Mouse (Mus musculus): Measurements from ENCODE around the gene Pdgfb. TPM values are rescaled to one million over a fixed set of nuclear protein-coding genes. Genes with fewer than 3 reads are reported as not detected.

Gene Pdgfb
- polyA plus RNA-seq, 1 experiment from 2014 or later, result 2.2 TPM

DNA sequence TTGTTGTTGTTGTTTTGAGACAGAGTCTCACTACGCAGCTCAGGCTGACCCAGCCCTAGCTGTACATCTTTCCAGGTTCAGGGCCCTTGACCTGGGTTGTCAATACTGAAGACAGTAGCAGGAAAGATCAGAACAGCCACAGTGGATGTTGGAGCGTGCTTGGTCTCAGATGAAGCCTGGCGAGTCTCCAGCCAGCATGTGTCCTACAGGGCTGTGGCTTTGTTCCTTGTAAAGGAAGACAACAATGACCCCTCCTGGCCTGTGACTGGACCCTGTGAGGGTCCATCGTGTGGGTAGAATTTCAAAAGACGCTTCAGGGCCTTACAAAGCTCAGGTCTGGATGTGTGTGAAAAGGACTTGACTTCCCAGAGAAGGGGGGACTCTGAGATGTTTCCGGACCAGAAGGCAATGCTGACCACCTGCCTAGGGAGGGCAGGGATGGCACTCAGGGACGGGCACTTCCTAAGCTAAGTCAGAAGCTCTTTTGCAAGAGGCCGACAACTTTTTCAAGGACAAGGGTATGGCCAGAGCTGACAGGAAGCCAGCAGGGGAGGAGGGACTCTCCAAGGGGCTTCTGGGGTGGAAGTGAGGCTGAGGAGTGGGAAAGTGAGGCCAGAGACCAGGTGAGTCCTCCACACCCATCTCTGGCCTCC, 38.7 kb upstream of the Pdgfb start:
- Histone ChIP-seq H3K4me1 (ENCODE audit: control insufficient read depth, insufficient read depth, low read length) (peaks cover 3% of the 10 kb centered on the region; the same call in 1 of the 2 replicates), H3K9ac (ENCODE audit: low read length) (no peak overlapping the region), H3K36me3 (ENCODE audit: control insufficient read depth, insufficient read depth, low read length) (no peaks in the 10 kb centered on the region), H3K4me3 (ENCODE audit: low read depth, low read length) (no peak overlapping the region), H3K27me3 (ENCODE audit: control insufficient read depth, insufficient read depth, low read length) (no peaks in the 10 kb centered on the region), H3K4me2 (ENCODE audit: low read depth) (no peak overlapping the region), H3K9me3 (ENCODE audit: control insufficient read depth, low read length) (no peaks in the 10 kb centered on the region), H3K27ac (ENCODE audit: low read depth, low read length) (no peak overlapping the region)
- 71% methylated on average over 8 of the region's 8 CpGs for WGBS
- DNase-seq (ENCODE audit: low spot score), result no peak
- no peak for ATAC-seq (ENCODE audit: insufficient read depth, low FRiP score, low TSS enrichment)

DNA sequence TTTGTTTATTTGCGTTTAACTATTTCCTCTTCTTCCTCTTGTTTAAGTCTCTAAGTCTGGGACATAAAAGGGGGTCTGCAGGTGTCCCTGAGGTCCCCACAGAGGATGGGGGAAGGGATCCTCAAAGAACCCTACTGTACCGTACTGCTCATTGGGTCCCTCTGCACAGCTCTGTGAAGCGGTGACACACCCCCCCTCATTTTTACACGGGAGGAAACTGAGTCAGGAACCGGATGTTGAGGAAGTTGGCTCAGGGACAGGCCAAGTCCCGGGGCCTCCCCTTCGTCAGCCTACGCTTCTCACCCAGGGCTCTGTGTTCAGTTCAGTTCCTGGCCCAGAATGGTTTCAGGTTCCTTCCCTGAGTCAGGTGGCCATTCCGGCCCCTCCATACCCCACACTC, 37.0 kb upstream of the Pdgfb start:
- DNase-seq (ENCODE audit: low spot score), result no peak
- 86% methylated on average over 9 of the region's 9 CpGs for WGBS
- H3K9me3 ChIP-seq (ENCODE audit: control insufficient read depth, low read length), result no peaks in the 10 kb centered on the region
- ATAC-seq (ENCODE audit: insufficient read depth, low FRiP score, low TSS enrichment), result no peak
- H3K4me2 ChIP-seq (ENCODE audit: low read depth), result no peak overlapping the region
- H3K27me3 ChIP-seq (ENCODE audit: control insufficient read depth, insufficient read depth, low read length), result no peaks in the 10 kb centered on the region
- H3K9ac ChIP-seq (ENCODE audit: low read length), result no peak overlapping the region
- H3K36me3 ChIP-seq (ENCODE audit: control insufficient read depth, insufficient read depth, low read length), result no peaks in the 10 kb centered on the region
- H3K4me1 ChIP-seq (ENCODE audit: control insufficient read depth, insufficient read depth, low read length), result peaks cover 3% of the 10 kb centered on the region; the same call in 1 of the 2 replicates
- H3K4me3 ChIP-seq (ENCODE audit: low read depth, low read length), result no peak overlapping the region
- no peak overlapping the region for H3K27ac ChIP-seq (ENCODE audit: low read depth, low read length)

DNA sequence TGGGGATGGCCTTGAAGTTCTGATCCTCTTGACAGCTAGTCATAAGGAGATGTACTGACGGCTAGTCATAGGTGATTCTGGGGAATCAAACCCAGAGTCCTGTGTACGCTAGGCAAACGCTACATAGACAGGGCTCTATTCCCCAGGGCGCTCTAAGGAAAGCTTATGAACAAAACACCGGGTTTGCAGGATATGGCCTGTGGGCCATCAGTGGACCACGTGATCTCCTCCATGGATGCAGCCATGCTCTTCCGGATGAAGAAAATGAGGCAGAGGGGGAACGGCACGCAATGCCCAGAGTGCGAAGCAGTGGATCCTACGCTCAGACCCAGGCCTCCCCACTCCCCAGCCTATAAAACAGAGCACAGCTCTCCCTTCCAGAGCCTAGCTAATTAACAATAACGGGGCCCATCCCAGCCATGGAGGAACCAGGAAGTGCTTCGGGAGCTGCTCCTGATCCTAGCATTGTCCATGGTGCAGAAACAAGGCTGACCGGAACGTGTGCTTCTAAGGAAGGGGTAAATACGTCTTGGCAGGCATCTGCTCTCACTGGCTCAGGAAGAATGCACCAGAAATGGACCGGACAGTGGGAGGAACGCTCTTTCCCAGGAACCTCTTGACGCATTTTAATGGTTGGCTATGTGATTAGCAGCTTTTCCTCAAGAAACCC, 36.5 kb upstream of the Pdgfb start:
- H3K4me1 ChIP-seq (ENCODE audit: control insufficient read depth, insufficient read depth, low read length), result no peaks in the 10 kb centered on the region
- no peak overlapping the region for H3K4me3 ChIP-seq (ENCODE audit: low read depth, low read length)
- H3K27me3 ChIP-seq (ENCODE audit: control insufficient read depth, insufficient read depth, low read length), result no peaks in the 10 kb centered on the region
- H3K9ac ChIP-seq (ENCODE audit: low read length), result no peak overlapping the region
- DNase-seq (ENCODE audit: low spot score) (no peak), ATAC-seq (ENCODE audit: insufficient read depth, low FRiP score, low TSS enrichment) (no peak)
- no peaks in the 10 kb centered on the region for H3K9me3 ChIP-seq (ENCODE audit: control insufficient read depth, low read length)
- no peaks in the 10 kb centered on the region for H3K36me3 ChIP-seq (ENCODE audit: control insufficient read depth, insufficient read depth, low read length)
- 81% methylated on average over 19 of the region's 19 CpGs for WGBS
- no peak overlapping the region for H3K4me2 ChIP-seq (ENCODE audit: low read depth)
- H3K27ac ChIP-seq (ENCODE audit: low read depth, low read length), result no peak overlapping the region

DNA sequence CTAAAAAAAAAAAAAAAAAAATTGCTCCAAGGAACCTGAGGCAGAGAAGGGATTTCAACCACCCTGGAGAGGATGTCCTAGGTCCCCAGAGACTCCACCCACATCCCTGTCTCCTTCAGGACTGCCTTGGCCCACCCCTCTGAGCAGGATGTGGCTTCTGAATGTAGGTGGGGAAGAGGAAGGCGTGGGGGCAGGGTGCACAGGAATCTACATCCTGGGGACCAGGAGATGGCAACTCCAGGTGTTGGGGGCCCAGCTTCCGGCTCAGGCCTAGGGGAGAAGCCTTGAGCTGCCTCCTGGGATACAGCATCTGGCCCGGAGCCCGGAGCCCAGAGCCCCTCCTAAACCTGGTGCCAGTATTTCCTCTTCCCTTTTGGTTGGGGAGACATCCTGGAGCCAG, 35.3 kb upstream of the Pdgfb start:
- H3K9me3 ChIP-seq (ENCODE audit: control insufficient read depth, low read length), result 0 out of 2 replicates have a peak, but pooled peaks cover 2% of the 10 kb centered on the region
- DNase-seq (ENCODE audit: low spot score) (no peak), ATAC-seq (ENCODE audit: insufficient read depth, low FRiP score, low TSS enrichment) (no peak)
- no peak overlapping the region for H3K4me2 ChIP-seq (ENCODE audit: low read depth)
- 60% methylated on average over 4 of the region's 4 CpGs for WGBS
- no peak overlapping the region for H3K4me3 ChIP-seq (ENCODE audit: low read depth, low read length)
- no peak overlapping the region for H3K27ac ChIP-seq (ENCODE audit: low read depth, low read length)
- no peak overlapping the region for H3K9ac ChIP-seq (ENCODE audit: low read length)
- H3K27me3 ChIP-seq (ENCODE audit: control insufficient read depth, insufficient read depth, low read length), result no peaks in the 10 kb centered on the region
- no peaks in the 10 kb centered on the region for H3K4me1 ChIP-seq (ENCODE audit: control insufficient read depth, insufficient read depth, low read length)
- no peaks in the 10 kb centered on the region for H3K36me3 ChIP-seq (ENCODE audit: control insufficient read depth, insufficient read depth, low read length)

DNA sequence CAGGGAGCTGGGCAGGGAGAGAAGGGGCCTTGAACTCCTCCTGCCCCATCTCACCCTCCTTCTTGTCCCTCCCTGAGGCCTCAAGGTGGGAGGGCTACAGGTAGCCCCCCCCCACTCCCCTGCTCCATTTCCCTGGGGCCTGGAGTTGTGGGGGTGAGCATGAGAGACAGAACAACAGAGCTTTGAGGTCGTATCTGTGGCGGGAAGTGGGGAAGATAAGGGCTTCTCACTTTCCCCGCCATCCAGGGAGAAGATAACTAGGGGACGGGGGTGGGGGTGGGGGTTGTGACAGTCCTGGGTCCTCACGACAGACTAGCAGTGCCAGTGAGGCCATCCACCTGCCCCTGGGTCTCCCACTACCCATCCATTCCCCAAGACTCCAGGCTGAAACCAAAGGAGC, 33.2 kb upstream of the Pdgfb start:
- Histone ChIP-seq H3K4me1 (ENCODE audit: control insufficient read depth, insufficient read depth, low read length) (no peaks in the 10 kb centered on the region), H3K4me3 (ENCODE audit: low read depth, low read length) (no peak overlapping the region), H3K27ac (ENCODE audit: low read depth, low read length) (no peak overlapping the region), H3K9me3 (ENCODE audit: control insufficient read depth, low read length) (0 out of 2 replicates have a peak, but pooled peaks cover 2% of the 10 kb centered on the region), H3K27me3 (ENCODE audit: control insufficient read depth, insufficient read depth, low read length) (no peaks in the 10 kb centered on the region), H3K9ac (ENCODE audit: low read length) (no peak overlapping the region), H3K36me3 (ENCODE audit: control insufficient read depth, insufficient read depth, low read length) (no peaks in the 10 kb centered on the region), H3K4me2 (ENCODE audit: low read depth) (no peak overlapping the region)
- no peak for ATAC-seq (ENCODE audit: insufficient read depth, low FRiP score, low TSS enrichment)
- 60% methylated on average over 3 of the region's 5 CpGs for WGBS
- no peak for DNase-seq (ENCODE audit: low spot score)

DNA sequence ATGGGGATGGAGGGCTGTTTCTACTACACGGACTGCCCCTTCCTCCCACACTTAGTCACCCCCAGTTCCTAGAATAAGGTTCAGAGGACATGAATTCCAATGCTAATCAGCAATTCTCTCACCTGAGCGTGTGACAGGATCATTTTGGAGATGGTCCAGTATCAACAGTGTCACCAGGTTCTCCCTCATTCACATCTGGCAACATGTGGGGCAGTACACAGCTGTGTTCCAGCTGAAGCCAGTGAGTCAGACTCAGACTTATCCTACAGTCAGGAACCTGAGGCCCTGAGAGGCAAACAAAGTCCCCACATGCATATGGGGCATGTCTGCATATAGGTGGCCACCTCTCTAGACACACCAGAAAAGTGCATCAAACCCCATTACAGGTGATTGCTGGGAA, 32.5 kb upstream of the Pdgfb start:
- Histone ChIP-seq H3K9ac (ENCODE audit: low read length) (no peak overlapping the region), H3K36me3 (ENCODE audit: control insufficient read depth, insufficient read depth, low read length) (no peaks in the 10 kb centered on the region), H3K4me2 (ENCODE audit: low read depth) (no peak overlapping the region), H3K27ac (ENCODE audit: low read depth, low read length) (no peak overlapping the region), H3K4me1 (ENCODE audit: control insufficient read depth, insufficient read depth, low read length) (no peaks in the 10 kb centered on the region), H3K27me3 (ENCODE audit: control insufficient read depth, insufficient read depth, low read length) (no peaks in the 10 kb centered on the region), H3K4me3 (ENCODE audit: low read depth, low read length) (no peak overlapping the region), H3K9me3 (ENCODE audit: control insufficient read depth, low read length) (0 out of 2 replicates have a peak, but pooled peaks cover 2% of the 10 kb centered on the region)
- ATAC-seq (ENCODE audit: insufficient read depth, low FRiP score, low TSS enrichment) (no peak), DNase-seq (ENCODE audit: low spot score) (no peak)
- WGBS, result 77% methylated on average over 2 of the region's 2 CpGs

DNA sequence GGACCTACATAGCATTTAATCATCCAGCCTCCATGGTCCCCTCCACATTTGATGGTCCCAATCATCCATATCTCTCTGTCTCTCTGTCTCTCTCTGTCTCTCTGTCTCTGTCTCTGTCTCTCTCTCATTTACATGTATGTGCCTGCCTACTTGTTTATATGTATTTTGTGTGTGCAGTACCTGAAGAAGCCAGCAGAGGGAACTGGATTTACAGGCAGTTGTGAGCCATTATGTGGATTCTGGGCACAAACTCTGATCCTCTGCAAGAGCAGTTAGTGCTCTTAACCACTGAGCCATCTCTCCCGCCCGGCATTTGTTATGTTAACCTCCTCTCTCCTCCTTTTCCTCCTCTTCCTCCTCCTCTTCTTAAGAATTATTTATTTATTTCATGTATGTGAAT, 31.0 kb upstream of the Pdgfb start:
- no peak for ATAC-seq (ENCODE audit: insufficient read depth, low FRiP score, low TSS enrichment)
- no peak for DNase-seq (ENCODE audit: low spot score)
- H3K9me3 ChIP-seq (ENCODE audit: control insufficient read depth, low read length), result 0 out of 2 replicates have a peak, but pooled peaks cover 2% of the 10 kb centered on the region
- H3K36me3 ChIP-seq (ENCODE audit: control insufficient read depth, insufficient read depth, low read length), result no peaks in the 10 kb centered on the region
- no peaks in the 10 kb centered on the region for H3K4me1 ChIP-seq (ENCODE audit: control insufficient read depth, insufficient read depth, low read length)
- H3K4me2 ChIP-seq (ENCODE audit: low read depth), result no peak overlapping the region
- H3K27ac ChIP-seq (ENCODE audit: low read depth, low read length), result no peak overlapping the region
- 94% methylated on average over 2 of the region's 2 CpGs for WGBS
- H3K27me3 ChIP-seq (ENCODE audit: control insufficient read depth, insufficient read depth, low read length), result no peaks in the 10 kb centered on the region
- H3K4me3 ChIP-seq (ENCODE audit: low read depth, low read length), result no peak overlapping the region
- H3K9ac ChIP-seq (ENCODE audit: low read length), result no peak overlapping the region

DNA sequence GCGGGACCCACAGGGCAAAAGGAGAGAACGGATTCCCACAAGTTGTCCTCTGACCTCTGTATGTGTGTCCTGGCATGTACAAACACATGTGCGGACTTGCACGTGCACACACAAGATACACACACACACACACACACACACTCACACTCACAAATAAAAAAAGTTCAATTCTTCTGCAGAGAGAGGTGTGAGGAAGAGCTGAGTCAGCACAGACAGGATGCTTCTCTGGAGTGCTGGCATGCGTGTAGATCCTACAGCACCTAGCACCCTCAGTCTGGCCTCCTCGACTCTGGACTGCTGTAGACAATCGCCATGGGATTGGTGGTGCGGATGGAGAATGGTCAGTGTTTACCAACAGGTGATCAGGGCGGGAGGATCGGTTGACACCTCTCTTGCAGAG, 29.5 kb upstream of the Pdgfb start:
- ATAC-seq (ENCODE audit: insufficient read depth, low FRiP score, low TSS enrichment) (no peak), DNase-seq (ENCODE audit: low spot score) (no peak)
- 0 out of 2 replicates have a peak, but pooled peaks cover 2% of the 10 kb centered on the region for H3K9me3 ChIP-seq (ENCODE audit: control insufficient read depth, low read length)
- no peak overlapping the region for H3K4me3 ChIP-seq (ENCODE audit: low read depth, low read length)
- H3K9ac ChIP-seq (ENCODE audit: low read length), result no peak overlapping the region
- H3K27ac ChIP-seq (ENCODE audit: low read depth, low read length), result no peak overlapping the region
- H3K4me2 ChIP-seq (ENCODE audit: low read depth), result no peak overlapping the region
- H3K27me3 ChIP-seq (ENCODE audit: control insufficient read depth, insufficient read depth, low read length), result no peaks in the 10 kb centered on the region
- 91% methylated on average over 10 of the region's 10 CpGs for WGBS
- H3K36me3 ChIP-seq (ENCODE audit: control insufficient read depth, insufficient read depth, low read length), result no peaks in the 10 kb centered on the region
- H3K4me1 ChIP-seq (ENCODE audit: control insufficient read depth, insufficient read depth, low read length), result no peaks in the 10 kb centered on the region

DNA sequence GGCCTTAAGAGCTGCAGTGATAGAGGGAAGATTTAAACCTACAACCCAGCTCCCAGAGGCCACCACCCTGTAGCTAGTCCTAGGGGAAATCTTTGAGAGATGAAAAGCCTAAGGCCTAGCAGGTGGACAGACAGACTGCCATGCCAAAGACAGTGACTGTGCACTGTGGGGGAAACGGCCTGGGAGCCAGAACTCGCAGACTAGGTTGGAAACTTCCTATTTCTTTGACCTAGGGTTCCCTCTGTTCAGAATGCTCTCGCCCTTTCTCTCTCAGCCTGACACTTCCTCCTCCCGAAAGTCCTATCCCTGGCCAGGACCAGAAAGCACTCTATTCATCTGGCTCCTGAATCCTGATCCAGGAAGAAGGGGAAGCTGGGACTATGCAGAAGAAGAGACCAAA, 27.4 kb upstream of the Pdgfb start:
- no peak overlapping the region for H3K9ac ChIP-seq (ENCODE audit: low read length)
- H3K36me3 ChIP-seq (ENCODE audit: control insufficient read depth, insufficient read depth, low read length), result no peaks in the 10 kb centered on the region
- H3K27me3 ChIP-seq (ENCODE audit: control insufficient read depth, insufficient read depth, low read length), result no peaks in the 10 kb centered on the region
- no peak overlapping the region for H3K4me3 ChIP-seq (ENCODE audit: low read depth, low read length)
- H3K9me3 ChIP-seq (ENCODE audit: control insufficient read depth, low read length), result 0 out of 2 replicates have a peak, but pooled peaks cover 2% of the 10 kb centered on the region
- ATAC-seq (ENCODE audit: insufficient read depth, low FRiP score, low TSS enrichment), result no peak
- no peak for DNase-seq (ENCODE audit: low spot score)
- no peak overlapping the region for H3K4me2 ChIP-seq (ENCODE audit: low read depth)
- H3K4me1 ChIP-seq (ENCODE audit: control insufficient read depth, insufficient read depth, low read length), result no peaks in the 10 kb centered on the region
- 68% methylated on average over 4 of the region's 4 CpGs for WGBS
- no peak overlapping the region for H3K27ac ChIP-seq (ENCODE audit: low read depth, low read length)
